Mouse (Mus musculus) layer of hippocampus, adult 18-20 months (tissue): ENCODE data around the gene Gucy1a1. TPM values are rescaled to one million over a fixed set of nuclear protein-coding genes. Genes with fewer than 3 reads are reported as not detected.

Experiments
- DNase-seq, 2 experiments: peaks; one replicate each; pipeline ENCODE4 v3.0.0; 2022; ENCODE audit warnings: low spot score in 2 of 2
- microRNA-seq, 2 experiments: library from miRNA; unstranded; fragments of <30 nt; microRNA quantifications; one replicate each; pipeline ENCODE4 v1.2.0; 2021
- total RNA-seq, 2 experiments: library from RNA; stranded (reverse); gene quantifications; 2 replicates each; pipeline ENCODE4 v1.2.3; 2021

The Gucy1a1 gene
- total RNA-seq, 2 experiments from 2014 or later: 18.5 to 19.7 TPM

DNA sequence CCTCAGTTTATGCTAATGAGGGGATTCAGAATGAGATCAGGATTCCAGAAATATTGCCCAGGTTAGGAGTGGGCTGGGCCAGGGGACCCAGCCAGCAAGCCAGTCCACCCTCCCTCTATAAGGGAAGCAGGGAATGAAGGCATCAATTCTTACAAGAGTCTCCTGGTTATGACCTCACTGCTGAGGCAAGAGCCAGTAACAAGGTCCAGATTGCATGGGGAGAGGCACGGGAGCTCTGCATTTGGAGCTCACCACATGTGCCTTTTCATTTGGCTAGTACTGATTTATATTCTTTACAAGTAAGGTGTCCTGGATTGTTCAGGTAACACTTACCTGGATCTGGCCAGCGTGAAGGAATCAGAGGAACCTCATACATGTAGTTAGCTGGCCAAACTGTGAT, 48.8 kb downstream of the Gucy1a1 start:
- DNase-seq: no peak

- DNase-seq: peak; percentile 83 to 92
These were observed 71.3 kb downstream of the Gucy1a1 start, which contains the start of gene Gucy1b1 for GRCm38 (mm10) chr3:82074201-82074851. Gene Gucy1b1, minus strand, starts transcription at chr3:82074689.

GRCm38 (mm10) chr3:82073741-82074181, 71.8 kb downstream of the Gucy1a1 start:
- DNase-seq: peak; percentile 76 to 79

DNA sequence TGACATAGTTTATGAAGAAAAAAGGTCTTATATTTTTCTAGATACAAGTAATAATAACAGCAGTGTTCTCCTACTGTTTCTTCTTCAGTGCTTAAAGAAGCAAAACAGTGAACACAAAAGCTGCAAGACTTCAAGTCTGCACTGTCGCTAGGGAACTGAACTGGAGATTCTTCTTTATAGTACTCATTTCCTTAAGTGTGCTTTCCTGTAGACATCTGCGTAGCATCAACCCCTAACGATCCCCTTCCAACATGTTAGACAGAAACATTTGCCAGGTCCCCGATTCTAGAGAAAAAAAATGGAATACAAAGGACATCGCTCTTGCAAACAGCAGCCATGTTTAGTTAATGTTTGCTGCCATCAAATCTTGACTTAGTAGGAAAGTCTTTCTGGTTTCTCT, 77.8 kb downstream of the Gucy1a1 start:
- DNase-seq: no peak

DNA sequence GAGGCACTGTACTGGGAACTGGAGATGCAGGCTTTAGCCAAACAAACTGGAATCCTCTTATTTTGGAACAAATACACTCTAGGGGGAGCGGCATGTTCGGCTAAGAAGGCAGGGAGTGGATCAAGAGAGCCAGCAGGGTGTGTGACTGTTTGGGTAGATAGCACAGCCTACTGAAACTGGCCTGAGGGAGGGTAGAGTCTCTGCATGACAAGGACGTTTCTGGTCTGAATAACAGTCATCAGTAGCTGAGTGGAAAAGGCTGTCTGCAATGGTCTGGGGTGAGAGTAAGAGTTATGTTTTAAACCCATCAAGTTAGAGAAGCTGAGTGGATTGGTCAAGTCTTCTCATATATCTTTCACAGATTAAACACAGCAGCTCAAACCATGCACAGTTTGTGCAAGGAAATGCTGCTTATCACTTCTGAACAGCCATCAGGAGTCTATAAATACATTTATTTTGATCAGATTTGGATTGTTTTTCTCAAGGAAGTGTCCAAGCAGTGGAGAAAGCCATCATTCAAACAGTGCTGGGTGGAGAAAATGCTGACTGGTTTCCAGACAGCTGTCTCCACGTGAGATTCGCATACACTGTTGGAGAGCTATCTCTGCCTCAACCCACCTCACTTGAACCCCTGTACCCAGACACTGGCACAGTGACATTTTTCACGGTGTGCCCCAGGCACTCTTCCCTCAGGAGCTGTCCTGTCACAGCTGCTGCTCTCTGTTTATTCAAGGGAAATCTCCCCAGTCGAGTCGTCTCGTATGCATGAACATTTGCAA, 84.0 kb downstream of the Gucy1a1 start:
- DNase-seq: no peak

- no peak for DNase-seq
These were observed 88.4 kb downstream of the Gucy1a1 start for GRCm38 (mm10) chr3:82057201-82057600.

DNA sequence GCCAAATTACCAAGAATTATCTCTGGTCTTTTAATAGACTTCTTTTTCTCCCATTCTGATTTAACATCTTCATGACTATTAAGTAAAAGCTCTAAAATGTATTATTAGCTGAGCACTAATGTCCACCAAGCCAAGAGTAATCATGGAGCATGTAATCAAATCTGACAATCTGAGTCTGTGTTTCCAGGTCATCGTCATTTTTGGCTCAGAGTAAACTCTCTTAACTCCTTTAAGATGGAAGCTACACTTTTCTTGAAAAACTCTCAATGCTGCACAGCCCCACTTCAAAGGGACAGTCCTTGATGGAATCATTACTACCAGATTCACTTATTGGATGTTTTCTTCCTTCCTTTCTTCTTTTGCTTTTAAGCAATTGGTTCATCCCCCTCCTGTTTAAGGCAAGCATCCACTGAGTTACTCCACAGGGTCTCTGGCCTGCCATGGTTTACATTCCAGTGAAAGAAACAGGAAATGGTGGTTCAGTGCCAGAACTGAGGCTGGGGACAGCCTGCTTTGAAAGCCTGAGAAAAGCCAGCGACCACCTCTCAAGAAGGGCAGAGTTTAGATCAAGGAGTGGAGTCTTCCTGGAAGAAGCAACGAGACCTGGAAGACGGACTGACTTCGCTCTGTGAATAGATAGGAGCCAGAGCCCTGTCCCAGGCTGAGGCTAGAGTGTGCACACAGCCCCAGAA, 91.2 kb downstream of the Gucy1a1 start:
- DNase-seq: no peak

DNA sequence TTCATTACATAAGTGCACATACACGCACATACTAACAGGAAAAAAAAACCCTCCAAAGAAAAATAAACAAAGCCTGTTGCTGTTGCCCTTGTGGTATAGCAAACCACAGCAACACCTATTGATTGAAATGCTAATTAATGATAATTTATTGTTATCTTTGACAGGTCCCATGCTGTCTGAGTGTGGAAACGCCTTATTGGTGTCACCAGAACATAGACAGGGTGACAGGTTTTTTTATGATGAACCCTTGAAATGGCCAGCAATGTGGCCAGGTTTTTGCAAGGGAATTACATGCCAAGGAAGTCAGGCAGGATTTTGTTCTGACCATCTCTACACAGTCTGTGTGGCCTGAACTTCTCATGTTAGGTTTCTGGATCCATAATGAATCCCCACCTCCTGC, 93.6 kb downstream of the Gucy1a1 start:
- DNase-seq: no peak

- no peak for DNase-seq
These were observed 94.1 kb downstream of the Gucy1a1 start for GRCm38 (mm10) chr3:82051468-82051867.

DNA sequence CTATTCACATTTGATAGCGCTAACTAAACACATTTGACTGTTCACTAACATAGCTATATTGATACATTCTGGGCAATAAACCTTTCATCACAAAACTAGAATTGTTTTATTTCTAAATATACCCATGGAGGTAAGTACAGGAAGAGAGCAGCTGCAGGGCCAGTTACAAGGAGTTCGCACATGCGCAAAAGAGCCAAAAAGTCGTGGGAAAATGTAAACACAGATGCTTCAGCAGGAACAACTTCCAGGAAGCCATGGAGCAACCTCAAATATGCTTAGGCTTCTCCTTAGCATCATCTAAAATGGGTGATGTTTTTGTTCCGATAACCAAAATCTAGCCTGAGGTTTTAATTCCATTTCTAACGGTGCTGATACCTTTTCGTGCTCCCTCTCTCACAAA, 96.9 kb downstream of the Gucy1a1 start:
- DNase-seq: no peak

GRCm38 (mm10) chr3:82048078-82048477, 97.5 kb downstream of the Gucy1a1 start:
- DNase-seq: no peak

- peak in 1 of 2 experiments; percentile 52 for DNase-seq
These were observed 98.4 kb downstream of the Gucy1a1 start for GRCm38 (mm10) chr3:82047100-82047753.

DNA sequence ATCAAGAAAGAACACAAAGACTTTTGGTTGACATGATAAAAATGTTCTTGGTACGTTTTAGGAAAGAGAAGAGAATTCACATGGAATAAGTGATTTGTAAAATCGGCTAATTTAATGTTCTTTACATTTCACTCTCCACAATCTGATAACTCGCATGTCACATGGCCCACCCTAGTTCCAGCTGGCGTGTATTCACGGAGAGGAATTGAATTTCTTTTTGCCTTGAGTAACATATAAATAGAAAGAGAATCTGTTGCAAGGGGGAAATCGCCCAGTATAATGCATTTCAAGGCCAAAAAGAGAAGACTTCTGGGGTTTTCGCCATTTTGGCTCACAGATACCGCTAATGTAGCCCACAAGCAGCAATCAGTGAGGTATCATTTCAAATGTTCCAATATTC, 99.5 kb downstream of the Gucy1a1 start:
- DNase-seq: no peak

- DNase-seq: no peak
These were observed 100.7 kb downstream of the Gucy1a1 start for GRCm38 (mm10) chr3:82044902-82045301.

GRCm38 (mm10) chr3:82043676-82044075, 101.9 kb downstream of the Gucy1a1 start:
- no peak for DNase-seq

Small RNAs within 50 kb of the gene (microRNA-seq; reads per million reads assigned to microRNA genes)
- 0.99 to 1.2 reads per million in 2 experiments for gene Mir7010

Other genes with a start within 250 kb of the Gucy1a1 start
- gene Ctso, start 213.2 kb downstream of the Gucy1a1 start, total RNA-seq: 10 to 100 TPM; 18.0 to 20.6 TPM
- gene Tdo2, start 169.6 kb downstream of the Gucy1a1 start, total RNA-seq: 10 to 100 TPM; 10.9 to 12.6 TPM
- not detected for gene Asic5, start 163.5 kb downstream of the Gucy1a1 start, total RNA-seq
- 100 to 1,000 TPM; 106 to 112 TPM for gene Gucy1b1, start 71.1 kb downstream of the Gucy1a1 start, total RNA-seq
- 10 to 100 TPM; 75.9 to 80.5 TPM for gene Map9, start 212.3 kb upstream of the Gucy1a1 start, total RNA-seq